Mouse (Mus musculus) small intestine, adult 2 months (tissue): ENCODE measurements around the gene Oxct1. TPM values are rescaled to one million over a fixed set of nuclear protein-coding genes. Genes with fewer than 3 reads are reported as not detected.

ENCODE experiments used
- H3K27ac ChIP-seq: fragments of 200-500 bp; 2 replicates; pipeline ENCODE4 v1.5.1; 2012; ENCODE audit warnings: low read depth, low read length, control low read depth, inconsistent platforms; ENCODE audit not compliant: insufficient read depth
- H3K27me3 ChIP-seq: fragments of 200-500 bp; 2 replicates; pipeline ENCODE4 v1.6.1; 2012; ENCODE audit warnings: mild to moderate bottlenecking, moderate library complexity, low read length, inconsistent platforms; ENCODE audit not compliant: control insufficient read depth, insufficient read depth
- H3K36me3 ChIP-seq: fragments of 200-500 bp; 2 replicates; pipeline ENCODE4 v1.6.1; 2012; ENCODE audit warnings: mild to moderate bottlenecking, low read length, control low read depth, inconsistent platforms; ENCODE audit not compliant: control insufficient read depth, insufficient read depth
- H3K4me1 ChIP-seq: fragments of 200-500 bp; 2 replicates; pipeline ENCODE4 v1.6.1; 2012; ENCODE audit warnings: low read length, inconsistent platforms, mixed read lengths; ENCODE audit not compliant: control insufficient read depth, insufficient read depth, insufficient read length
- H3K4me3 ChIP-seq: fragments of 200-500 bp; 2 replicates; pipeline ENCODE4 v1.5.1; 2012; ENCODE audit warnings: low read depth, mild to moderate bottlenecking, control low read depth, inconsistent platforms, low read length, moderate library complexity
- CTCF ChIP-seq: fragments of 200-500 bp; IDR thresholded peaks from 2 replicates; pipeline ENCODE4 v1.5.1; 2012; ENCODE audit warnings: low read depth, mild to moderate bottlenecking, control low read depth, inconsistent platforms, low read length, moderate library complexity, mixed read lengths; ENCODE audit not compliant: insufficient replicate concordance, insufficient read length; ENCODE audit errors: extremely low read depth
- POLR2A ChIP-seq: fragments of 200-500 bp; IDR thresholded peaks from 2 replicates; pipeline ENCODE4 v1.6.1; 2012; ENCODE audit warnings: low read depth, mild to moderate bottlenecking, control low read depth, inconsistent platforms, low read length, moderate library complexity
- WGBS: fragments of 180-500 bp; shearing (Covaris S2); methylation state at CpG from one replicate; pipeline ENCODE4 v1.1.7; 2018; 5-methylcytosine and 5-hydroxymethylcytosine counted together
- polyA plus RNA-seq: library from polyadenylated mRNA; depleted of rRNA; stranded (reverse); fragments of >200 nt; gene quantifications from 2 replicates; pipeline ENCODE4 v1.2.3, GENCODE M21; 2012

The Oxct1 gene
- polyA plus RNA-seq, 1 experiment = 20.7 TPM

DNA sequence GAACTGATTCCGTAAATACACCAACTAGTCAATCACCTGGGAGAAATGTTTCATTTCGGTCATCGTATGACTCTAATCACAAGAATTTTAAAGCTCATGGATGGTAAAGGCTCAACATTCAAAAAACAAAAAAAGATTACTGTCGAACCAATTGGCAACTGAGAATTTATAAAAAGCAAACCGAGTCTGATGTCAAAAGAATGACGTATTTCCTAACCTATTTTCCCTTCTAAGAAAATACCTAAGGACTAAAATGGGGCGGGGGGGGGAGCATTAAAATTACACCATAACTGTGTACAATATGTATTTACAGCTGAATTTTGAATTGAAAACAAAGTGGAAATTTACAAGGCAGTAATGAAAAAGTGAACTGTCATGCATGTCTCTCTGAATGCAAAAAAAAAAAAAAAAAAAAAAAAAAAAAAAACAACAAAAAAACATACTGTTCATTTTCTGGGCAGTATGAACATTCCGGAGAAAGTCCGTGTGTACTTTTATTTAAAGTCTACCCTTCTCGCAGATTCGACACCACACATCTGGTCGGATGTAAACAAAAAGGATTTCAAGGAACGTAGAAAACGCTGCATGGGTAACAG is 31.2 kb upstream of the Oxct1 start:
- Histone ChIP-seq H3K27me3 (no peaks in the 10 kb centered on the region), H3K4me3 (peak overlapping the region; percentile 71), H3K4me1 (no peaks in the 10 kb centered on the region), H3K27ac (peak overlapping the region; percentile 84), H3K36me3 (peaks cover 12% of the 10 kb centered on the region)
- 17% methylated on average over 14 of the region's 14 CpGs for WGBS
- TF ChIP-seq CTCF = no peak
- no peak for TF ChIP-seq POLR2A

DNA sequence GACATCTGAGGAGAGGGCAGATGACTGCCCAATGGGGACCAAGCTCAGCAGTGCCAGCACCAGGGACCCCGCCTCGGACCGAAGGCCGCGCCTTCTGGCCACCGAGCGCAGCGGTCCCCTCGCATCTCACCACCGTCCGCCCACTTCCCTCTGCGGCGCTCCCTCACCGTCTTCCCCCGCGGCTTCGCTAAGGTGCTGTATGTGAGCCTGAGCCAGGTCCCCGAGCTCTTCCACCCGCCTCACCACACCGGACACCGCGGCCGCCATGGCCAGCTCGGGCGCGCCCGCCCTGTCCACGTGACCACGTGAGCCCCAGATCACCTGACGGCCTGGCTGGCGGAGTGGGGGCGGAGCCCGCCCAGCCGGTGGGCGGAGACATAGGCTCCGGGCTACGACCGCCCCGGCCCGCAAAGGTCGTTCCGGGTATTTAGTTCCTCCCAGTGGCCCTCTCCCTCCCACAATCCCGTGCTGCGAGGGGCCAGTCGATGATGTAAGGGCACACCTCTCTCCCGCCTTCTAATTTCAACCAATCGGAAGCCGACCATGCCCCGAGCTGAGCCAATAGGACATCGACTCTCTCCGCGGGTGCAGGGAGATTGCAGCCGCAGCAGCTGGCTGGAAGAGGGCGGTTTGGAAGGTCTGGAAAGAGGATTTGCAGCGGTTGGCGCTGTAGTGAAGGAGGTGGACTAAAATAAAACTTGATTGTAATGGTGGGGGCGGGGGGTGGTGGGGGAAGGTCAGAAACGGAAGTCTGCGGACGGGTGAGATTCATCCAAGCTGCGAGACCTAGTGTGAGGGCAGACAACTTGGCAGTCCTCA is 30.5 kb upstream of the Oxct1 start, which contains the start of gene AW549877:
TSS of gene AW549877 (minus strand) at position 297 of the 819 bp plus-strand sequence.
- TF ChIP-seq POLR2A (peak; percentile 68; the same call in 1 of the 2 replicates), CTCF (no peak)
- Histone ChIP-seq H3K27me3 (no peaks in the 10 kb centered on the region), H3K36me3 (peaks cover 10% of the 10 kb centered on the region), H3K27ac (peak within 1 kb of the TSS; percentile 97), H3K4me3 (peak within 1 kb of the TSS; percentile 71), H3K4me1 (no peaks in the 10 kb centered on the region)
- under 1% methylated on average over 61 of the region's 61 CpGs for WGBS

DNA sequence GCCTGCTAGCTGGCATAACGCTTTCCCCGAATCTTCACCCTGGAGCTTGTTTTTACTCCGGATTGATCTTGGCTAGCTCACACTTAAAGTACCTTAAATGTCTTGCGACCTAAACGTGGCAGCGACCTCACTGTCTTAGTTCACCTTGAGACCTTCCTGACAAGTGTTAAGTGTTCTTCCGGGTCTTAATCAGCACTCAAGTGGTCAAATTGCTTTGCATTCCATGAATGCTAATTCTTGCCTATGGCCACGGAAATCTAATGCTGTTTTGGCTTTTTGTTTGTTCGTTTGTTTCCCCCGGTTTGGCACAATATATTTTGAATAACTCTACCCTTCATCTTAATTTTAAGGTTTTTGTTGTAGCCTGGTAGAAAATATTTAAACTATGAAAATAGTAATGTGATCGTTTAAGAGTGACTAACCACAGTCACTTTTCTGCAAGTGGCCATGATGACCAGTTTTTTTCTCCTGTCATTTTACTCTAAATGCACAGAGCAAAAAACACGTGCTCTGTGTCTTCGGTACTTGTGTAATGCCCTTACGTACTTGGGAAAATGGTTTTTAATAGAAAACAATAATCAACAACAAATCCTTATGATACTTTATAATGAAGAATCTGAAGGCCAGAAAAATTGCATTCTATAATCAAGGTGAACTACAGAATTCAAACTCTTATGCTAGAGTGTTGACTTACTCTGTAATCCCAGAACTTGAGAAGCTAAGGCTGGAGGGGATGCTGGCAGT is 29.7 kb upstream of the Oxct1 start:
- no peak for TF ChIP-seq CTCF
- TF ChIP-seq POLR2A = no peak
- H3K4me3 ChIP-seq = peak overlapping the region; percentile 70
- peak overlapping the region; percentile 97 for H3K27ac ChIP-seq
- H3K36me3 ChIP-seq = peaks cover 6% of the 10 kb centered on the region; the same call in 1 of the 2 replicates
- no peaks in the 10 kb centered on the region for H3K4me1 ChIP-seq
- WGBS = 20% methylated on average over 14 of the region's 14 CpGs
- no peaks in the 10 kb centered on the region for H3K27me3 ChIP-seq

DNA sequence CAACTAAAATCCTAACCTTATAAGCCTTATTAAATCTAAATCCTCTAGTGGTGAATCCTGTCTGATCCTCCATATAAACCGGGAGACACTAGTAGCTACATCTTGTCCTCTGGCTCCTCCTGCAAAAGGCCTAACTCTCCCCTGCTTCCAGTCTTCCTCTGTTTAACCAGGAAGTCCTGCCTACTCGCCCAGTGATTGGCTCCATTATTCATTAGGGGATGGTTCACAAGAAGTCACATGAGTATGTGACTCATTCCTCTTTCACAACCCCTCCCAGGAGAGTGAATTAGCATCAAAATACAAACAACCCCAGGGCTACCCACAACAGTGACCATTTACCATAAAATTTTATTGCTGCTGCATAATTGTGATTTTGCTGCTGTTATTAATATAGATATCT is 27.0 kb upstream of the Oxct1 start:
- H3K4me3 ChIP-seq = no peak overlapping the region
- WGBS = 76% methylated on average over 2 of the region's 2 CpGs
- H3K36me3 ChIP-seq = no peaks in the 10 kb centered on the region
- no peaks in the 10 kb centered on the region for H3K27me3 ChIP-seq
- H3K27ac ChIP-seq = no peak overlapping the region
- no peak for TF ChIP-seq CTCF
- no peak for TF ChIP-seq POLR2A
- no peaks in the 10 kb centered on the region for H3K4me1 ChIP-seq

- no peaks in the 10 kb centered on the region for H3K4me1 ChIP-seq
Observed at GRCm38 (mm10) chr15:4000536-4000935, 25.6 kb upstream of the Oxct1 start.

GRCm38 (mm10) chr15:4013873-4014272 is 12.3 kb upstream of the Oxct1 start:
- no peak for TF ChIP-seq CTCF
- Histone ChIP-seq H3K4me1 (no peaks in the 10 kb centered on the region; the same call in 1 of the 2 replicates), H3K27ac (0 out of 2 replicates have a peak overlapping the region, but pooled peaks have one; percentile 46), H3K4me3 (no peak overlapping the region), H3K36me3 (no peaks in the 10 kb centered on the region), H3K27me3 (no peaks in the 10 kb centered on the region)
- 64% methylated on average over 2 of the region's 2 CpGs for WGBS

More at GRCm38 (mm10) chr15:4000536-4000935, 25.6 kb upstream of the Oxct1 start:
- 81% methylated on average over 2 of the region's 2 CpGs for WGBS
- no peak for TF ChIP-seq CTCF
- TF ChIP-seq POLR2A = no peak
- Histone ChIP-seq H3K36me3 (no peaks in the 10 kb centered on the region), H3K27ac (no peak overlapping the region), H3K4me3 (no peak overlapping the region), H3K27me3 (no peaks in the 10 kb centered on the region)

DNA sequence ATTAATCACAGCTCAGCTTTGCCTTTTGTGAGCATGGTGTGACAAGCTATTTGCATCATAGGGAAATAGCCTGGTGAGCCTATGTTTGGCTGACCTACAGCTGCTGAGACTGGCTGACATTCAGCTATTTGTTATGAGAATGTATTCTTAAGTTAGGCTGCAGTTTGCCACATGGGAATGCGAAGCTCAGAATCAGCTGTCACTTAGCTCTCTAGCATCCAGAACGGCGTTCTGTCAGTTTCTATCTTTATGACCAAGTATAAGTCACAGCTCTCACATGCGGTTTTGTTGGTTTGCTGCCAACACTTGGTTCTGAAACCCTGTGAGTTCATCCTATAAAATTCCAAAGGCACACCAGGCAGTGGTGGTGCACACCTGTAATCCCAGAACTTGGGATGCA is 5.5 kb upstream of the Oxct1 start:
- Histone ChIP-seq H3K27ac (peak overlapping the region; percentile 81), H3K4me1 (peaks cover 14% of the 10 kb centered on the region), H3K27me3 (no peaks in the 10 kb centered on the region), H3K4me3 (no peak overlapping the region), H3K36me3 (no peaks in the 10 kb centered on the region)
- no peak for TF ChIP-seq POLR2A
- no peak for TF ChIP-seq CTCF
- 19% methylated on average over 4 of the region's 4 CpGs for WGBS
